Mouse (Mus musculus): ENCODE data around the gene Ccdc88c. TPM values are rescaled to one million over a fixed set of nuclear protein-coding genes. Genes with fewer than 3 reads are reported as not detected.

Gene Ccdc88c
- total RNA-seq, 2 experiments from 2014 or later = 26.7 to 40.1 TPM

DNA sequence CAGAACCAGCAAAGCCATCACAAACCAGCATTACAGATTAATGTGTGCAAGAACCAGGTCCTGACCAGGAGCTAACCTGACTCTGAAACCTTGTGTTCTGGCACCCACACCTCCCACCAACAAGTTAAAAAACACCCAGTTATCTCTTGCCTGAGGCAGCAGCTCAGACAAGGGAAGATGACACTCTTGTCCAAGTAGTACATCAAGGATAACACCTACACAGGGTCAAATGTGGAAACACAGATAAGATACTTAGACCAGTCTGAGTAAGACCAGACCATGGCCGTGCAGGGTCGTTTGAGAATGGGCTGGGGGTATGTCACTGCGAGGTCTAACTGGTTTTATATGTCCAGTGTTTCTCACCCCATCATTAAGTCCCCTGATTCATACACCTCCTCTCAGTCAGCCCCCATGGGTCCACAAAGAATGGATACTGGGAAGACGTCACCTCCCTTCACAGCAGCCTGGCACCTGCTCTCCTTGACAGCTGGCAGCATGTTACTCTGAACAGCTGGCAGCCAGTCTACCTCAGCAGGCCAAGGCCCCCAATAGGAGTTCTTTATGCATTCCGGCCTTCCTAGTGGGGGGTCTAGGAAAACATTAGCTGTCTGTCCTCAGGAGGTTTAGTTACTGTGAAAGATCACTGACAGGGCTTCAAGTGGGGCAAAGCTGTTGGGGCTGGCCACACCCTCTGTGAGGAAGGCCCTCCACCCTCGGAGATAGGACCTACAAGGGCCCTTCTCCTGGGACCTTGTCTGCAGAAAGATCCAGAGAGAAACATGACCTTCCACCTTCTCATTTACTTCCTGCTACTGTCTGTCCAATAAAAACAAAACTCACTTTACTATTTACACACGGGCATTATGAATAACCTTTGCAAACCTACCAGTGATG lies 29.5 kb downstream of the Ccdc88c start:
- DNase-seq (ENCODE audit: extremely low spot score in 1 of 2, low spot score in 1 of 2) = no peak

DNA sequence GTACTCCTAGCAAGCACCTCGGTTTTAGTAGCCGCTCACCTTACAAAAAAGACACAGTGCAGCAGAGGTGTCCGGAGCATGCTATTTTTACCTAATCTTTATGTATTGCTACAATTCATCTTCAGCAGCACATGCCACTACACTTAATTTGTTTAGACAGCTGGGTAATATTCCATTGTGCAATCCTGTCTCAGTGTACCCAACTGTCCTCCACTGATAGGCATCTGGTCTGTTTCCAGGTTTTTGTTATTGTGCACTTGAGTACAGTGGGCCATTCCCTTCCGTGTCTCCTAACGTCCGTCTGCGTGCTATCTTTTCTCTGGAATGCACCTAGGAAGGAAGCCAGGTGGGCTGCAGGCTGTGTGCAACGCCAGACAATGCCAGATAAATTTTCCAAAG lies 30.3 kb downstream of the Ccdc88c start:
- DNase-seq (ENCODE audit: extremely low spot score in 1 of 2, low spot score in 1 of 2) = no peak

- DNase-seq (ENCODE audit: extremely low spot score in 1 of 2, low spot score in 1 of 2) = no peak
Measured at GRCm38 (mm10) chr12:100997830-100998563, 30.9 kb downstream of the Ccdc88c start.

GRCm38 (mm10) chr12:100996378-100996898 lies 32.4 kb downstream of the Ccdc88c start:
- no peak for DNase-seq (ENCODE audit: extremely low spot score in 1 of 2, low spot score in 1 of 2)

GRCm38 (mm10) chr12:100995607-100996377 lies 33.1 kb downstream of the Ccdc88c start:
- DNase-seq (ENCODE audit: extremely low spot score in 1 of 2, low spot score in 1 of 2) = no peak

DNA sequence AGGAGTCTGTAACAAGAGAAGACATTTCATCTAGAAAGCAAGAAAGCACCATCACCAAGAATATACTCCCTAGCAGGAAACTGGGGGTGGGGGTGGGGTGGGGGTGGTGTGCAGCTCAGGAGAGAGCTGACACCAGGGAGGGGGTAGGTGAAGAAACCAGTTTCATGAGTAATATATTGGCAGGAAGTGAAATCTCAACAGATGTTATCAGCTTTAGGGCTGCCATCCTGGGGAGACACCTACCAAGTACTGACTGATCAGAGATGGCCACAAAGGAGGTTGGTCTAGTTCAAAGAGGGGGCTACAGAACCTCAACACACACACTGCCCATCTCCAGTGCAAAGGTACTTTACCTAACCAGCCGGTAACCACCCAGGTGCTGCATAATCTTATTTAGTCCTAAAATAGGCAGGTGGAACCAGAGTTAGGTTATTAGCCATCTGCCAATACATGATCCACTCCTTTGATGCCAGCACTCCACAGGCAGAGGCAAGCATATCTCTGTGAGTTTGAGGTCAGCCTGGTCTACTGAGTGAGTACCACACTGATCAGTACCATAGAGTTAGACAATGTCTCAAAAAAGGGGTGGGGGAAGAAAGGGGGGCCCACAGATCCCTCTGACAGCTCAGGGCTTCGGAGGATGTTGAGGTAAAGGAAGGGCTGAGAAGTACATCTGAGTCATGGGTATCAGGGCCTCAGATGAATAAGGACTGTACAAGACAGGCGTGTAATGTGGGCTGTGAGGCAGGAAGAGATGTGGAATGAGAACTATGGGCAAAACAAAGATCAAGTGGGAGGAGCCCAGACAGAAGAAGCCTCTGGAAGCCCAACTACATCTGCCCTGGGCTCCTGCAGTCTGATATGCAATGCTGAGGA lies 34.5 kb downstream of the Ccdc88c start:
- no peak for DNase-seq (ENCODE audit: extremely low spot score in 1 of 2, low spot score in 1 of 2)

DNA sequence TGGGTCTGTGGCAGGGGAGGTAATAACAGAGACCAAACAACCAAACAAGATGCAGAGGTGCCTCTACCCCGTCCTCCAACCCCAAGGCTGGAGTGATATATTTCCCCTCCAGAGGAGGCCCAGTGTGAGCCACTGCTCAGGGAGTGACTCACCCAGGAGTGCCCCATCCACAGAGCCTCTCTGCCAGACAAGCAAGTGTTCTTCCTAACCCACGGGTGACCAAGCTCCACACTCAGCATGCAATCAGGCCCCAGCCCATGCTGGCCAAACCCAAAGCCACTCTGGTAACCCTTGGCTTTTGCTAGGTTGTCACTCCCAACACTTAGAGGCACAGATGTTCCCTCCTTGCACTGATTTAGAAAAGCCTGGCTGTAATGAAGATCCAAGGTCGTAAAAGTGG lies 35.7 kb downstream of the Ccdc88c start:
- DNase-seq (ENCODE audit: extremely low spot score in 1 of 2, low spot score in 1 of 2) = no peak

- DNase-seq (ENCODE audit: extremely low spot score in 1 of 2, low spot score in 1 of 2) = no peak
Measured at GRCm38 (mm10) chr12:100992505-100992904, 36.4 kb downstream of the Ccdc88c start.

DNA sequence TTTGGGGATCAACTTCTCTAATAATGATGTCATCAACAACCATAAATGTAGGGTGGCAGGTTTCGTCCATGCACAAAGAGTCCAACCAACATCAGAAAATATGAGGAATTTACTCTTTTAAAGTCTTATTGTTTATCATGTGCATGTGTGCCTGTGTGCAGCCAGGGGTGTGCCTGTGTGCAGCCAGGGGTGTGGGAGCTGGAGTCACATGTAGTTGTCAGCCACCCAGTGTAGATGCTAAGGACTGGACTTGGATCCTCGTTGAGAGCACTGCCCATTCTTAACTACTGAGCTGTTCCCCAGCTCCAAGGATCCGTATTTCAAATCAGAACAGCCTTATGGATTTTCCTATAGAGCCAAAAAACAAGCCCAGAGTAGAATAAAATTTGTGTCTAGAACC lies 37.7 kb downstream of the Ccdc88c start:
- no peak for DNase-seq (ENCODE audit: extremely low spot score in 1 of 2, low spot score in 1 of 2)

GRCm38 (mm10) chr12:100990291-100990690 lies 38.6 kb downstream of the Ccdc88c start:
- DNase-seq (ENCODE audit: extremely low spot score in 1 of 2, low spot score in 1 of 2) = no peak

DNA sequence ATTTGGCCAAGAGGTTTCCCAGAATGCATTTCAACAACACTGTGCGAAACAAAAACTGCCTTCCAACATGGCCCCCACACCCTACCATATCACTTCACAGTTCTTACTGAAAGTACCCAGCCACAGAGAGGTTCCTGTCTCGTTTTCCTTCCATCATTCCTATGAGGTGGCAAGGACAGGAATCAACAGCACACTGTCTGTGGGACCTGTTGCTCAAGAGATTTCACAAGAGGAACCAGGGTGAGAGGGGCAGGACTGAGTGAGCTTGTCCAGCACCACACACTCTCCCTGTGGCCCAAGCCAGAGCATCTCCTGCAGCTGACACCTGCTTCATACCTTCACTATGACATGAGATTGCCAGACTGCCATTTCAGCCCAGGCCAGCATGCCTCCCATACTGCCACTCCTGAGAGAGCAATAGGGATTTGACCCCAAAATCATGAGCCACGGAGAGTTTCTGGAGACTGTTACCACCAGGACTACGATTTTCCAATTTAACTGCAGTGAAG lies 39.0 kb downstream of the Ccdc88c start:
- no peak for DNase-seq (ENCODE audit: extremely low spot score in 1 of 2, low spot score in 1 of 2)

GRCm38 (mm10) chr12:100988324-100989130 lies 40.3 kb downstream of the Ccdc88c start:
- DNase-seq (ENCODE audit: extremely low spot score in 1 of 2, low spot score in 1 of 2) = peak in 1 of 2 experiments; percentile 52

- no peak for DNase-seq (ENCODE audit: extremely low spot score in 1 of 2, low spot score in 1 of 2)
Measured at GRCm38 (mm10) chr12:100986423-100986822, 42.4 kb downstream of the Ccdc88c start.

DNA sequence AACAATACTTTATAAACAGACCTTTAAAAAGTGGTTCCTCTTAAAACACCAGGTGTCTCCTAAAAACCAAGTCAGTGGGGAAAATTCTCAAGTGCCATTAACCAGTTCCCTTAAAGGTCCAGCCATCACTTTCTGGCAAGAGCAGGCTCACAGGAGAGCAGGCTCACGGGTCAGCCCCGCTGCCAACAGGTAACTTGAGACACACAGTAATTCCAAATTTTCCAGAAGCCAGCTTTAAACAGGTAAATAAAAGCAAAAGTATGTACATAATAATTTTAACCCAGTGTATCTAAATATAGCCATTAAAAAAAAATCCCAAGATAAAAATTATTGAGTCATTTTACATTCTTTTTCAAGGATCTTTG lies 43.1 kb downstream of the Ccdc88c start:
- no peak for DNase-seq (ENCODE audit: extremely low spot score in 1 of 2, low spot score in 1 of 2)

DNA sequence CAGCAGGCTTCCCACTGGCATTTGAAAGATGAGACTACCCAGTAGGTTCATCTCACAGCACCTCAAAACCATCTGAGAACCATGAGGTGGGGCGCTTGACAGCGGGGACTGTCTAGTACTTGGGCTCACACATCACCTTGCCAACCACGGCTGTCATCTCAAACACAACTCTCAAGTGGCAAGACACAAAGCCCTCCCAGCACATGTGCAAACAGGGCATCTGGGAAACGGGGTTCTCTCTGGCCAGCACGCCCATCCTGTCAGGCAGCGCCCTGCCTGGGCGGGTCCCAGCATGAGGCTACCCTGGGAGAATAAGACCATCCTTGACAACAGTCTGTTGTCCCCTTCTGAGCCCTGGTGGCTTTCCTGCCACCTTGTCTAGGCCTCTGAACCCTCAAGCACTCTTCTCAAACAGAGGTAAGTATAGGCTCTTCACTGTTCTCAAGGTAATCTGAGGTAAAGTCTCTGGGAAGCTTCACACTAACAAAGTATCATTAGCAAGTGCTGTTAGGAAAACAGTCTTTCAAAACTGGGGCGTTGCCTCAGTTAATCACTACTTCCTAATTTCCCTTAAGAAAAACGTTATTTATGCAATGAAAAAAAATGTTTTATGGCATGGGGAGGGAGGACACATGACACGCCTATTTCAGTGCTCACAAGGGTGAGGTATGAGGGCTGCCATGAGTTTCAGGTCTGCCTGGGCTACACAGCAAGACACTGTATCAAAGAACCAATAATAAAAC lies 43.6 kb downstream of the Ccdc88c start:
- no peak for DNase-seq (ENCODE audit: extremely low spot score in 1 of 2, low spot score in 1 of 2)

- no peak for DNase-seq (ENCODE audit: extremely low spot score in 1 of 2, low spot score in 1 of 2)
Measured at GRCm38 (mm10) chr12:100983565-100983964, 45.3 kb downstream of the Ccdc88c start.

GRCm38 (mm10) chr12:100982217-100982616 lies 46.6 kb downstream of the Ccdc88c start:
- DNase-seq (ENCODE audit: extremely low spot score in 1 of 2, low spot score in 1 of 2) = no peak

DNA sequence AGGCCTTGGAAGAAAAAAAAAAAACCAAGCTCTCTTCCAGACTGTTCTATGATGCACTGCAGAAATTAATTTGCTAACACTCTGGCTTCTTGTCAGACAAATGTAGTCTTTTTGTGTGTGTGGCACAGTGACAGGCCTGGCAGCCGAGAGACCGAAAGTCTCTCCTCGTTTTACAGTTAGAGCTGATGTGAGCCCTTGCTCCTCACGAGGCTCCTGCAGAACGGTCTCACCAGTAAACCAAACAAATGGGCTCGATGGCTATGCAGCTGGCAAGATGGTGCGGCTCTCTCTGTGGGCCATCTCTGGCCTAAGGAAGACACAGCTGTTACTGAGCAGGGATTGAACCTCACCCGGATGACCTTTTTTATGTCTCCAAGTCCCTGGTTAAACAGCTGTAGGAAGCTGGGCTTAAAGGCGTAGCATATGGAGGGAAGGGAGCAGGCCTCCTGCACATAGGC lies 48.3 kb downstream of the Ccdc88c start:
- no peak for DNase-seq (ENCODE audit: extremely low spot score in 1 of 2, low spot score in 1 of 2)
